Mouse (Mus musculus) cortical plate, adult 2 months (tissue): ENCODE measurements at regions not wholly inside any gene's neighbourhood (a gene's known extent, or its start where the extent isn't known, plus 50 kb on each side); places are given as distances from the start of the nearest gene placed in this dataset.

Experiments used
- CTCF ChIP-seq: fragments of 200-500 bp; IDR thresholded peaks from 2 replicates; pipeline ENCODE4 v1.5.1; 2011; ENCODE audit warnings: mild to moderate bottlenecking, control low read depth, low read length; ENCODE audit not compliant: insufficient read depth; ENCODE audit errors: extremely low read depth
- POLR2A ChIP-seq: fragments of 200-500 bp; IDR thresholded peaks from 2 replicates; pipeline ENCODE4 v1.6.1; 2011; ENCODE audit warnings: mild to moderate bottlenecking, low read length, control low read depth; ENCODE audit not compliant: insufficient read depth; ENCODE audit errors: extremely low read depth

- TF ChIP-seq CTCF (no peak), POLR2A (no peak)
Measured at GRCm38 (mm10) chr7:137667165-137667564, 229.8 kb downstream of the Glrx3 start.
